Mouse (Mus musculus): ENCODE measurements around the gene Podn. TPM values are rescaled to one million over a fixed set of nuclear protein-coding genes. Genes with fewer than 3 reads are reported as not detected.

Podn gene
- polyA plus RNA-seq, 1 experiment from 2014 or later = not detected

GRCm38 (mm10) chr4:108018241-108018923 lies 77.9 kb downstream of the Podn start:
- WGBS (ENCODE audit: missing documents) = 72% methylated on average over 10 of the region's 10 CpGs

DNA sequence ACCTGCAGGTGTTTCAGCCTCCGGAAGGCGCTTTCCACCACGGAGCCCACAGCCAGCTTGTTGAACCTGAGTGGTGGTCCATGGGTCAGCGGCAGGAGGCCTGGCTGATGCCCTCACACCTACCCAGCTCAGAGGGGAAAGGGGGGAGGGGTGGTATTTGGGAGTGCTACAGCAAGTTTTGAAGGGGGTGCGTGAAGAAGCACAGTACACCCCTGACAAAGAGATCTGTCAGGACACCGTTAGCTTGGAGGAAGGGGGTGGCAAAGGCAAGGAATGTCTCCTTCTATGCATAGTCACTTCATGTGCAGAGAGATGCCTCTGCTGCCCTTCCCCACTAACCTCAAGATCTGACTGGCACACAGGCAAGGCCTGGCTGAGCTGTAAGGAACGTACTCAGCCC lies 78.4 kb downstream of the Podn start:
- H3K4me3 ChIP-seq (ENCODE audit: inconsistent target) = no peak overlapping the region
- 89% methylated on average over 7 of the region's 7 CpGs for WGBS (ENCODE audit: missing documents)
- H3K36me3 ChIP-seq (ENCODE audit: inconsistent target) = no peaks in the 10 kb centered on the region
- H3K79me2 ChIP-seq (ENCODE audit: inconsistent target) = no peaks in the 10 kb centered on the region
- H3K27ac ChIP-seq = no peak overlapping the region

More at GRCm38 (mm10) chr4:108018241-108018923, 77.9 kb downstream of the Podn start:
- Histone ChIP-seq H3K79me2 (ENCODE audit: inconsistent target) (no peaks in the 10 kb centered on the region), H3K4me3 (ENCODE audit: inconsistent target) (no peak overlapping the region), H3K36me3 (ENCODE audit: inconsistent target) (no peaks in the 10 kb centered on the region), H3K27ac (no peak overlapping the region)

GRCm38 (mm10) chr4:108016321-108016720 lies 79.9 kb downstream of the Podn start:
- Histone ChIP-seq H3K79me2 (ENCODE audit: inconsistent target) (no peaks in the 10 kb centered on the region), H3K36me3 (ENCODE audit: inconsistent target) (no peaks in the 10 kb centered on the region), H3K27ac (no peak overlapping the region), H3K4me3 (ENCODE audit: inconsistent target) (no peak overlapping the region)
- WGBS (ENCODE audit: missing documents) = 96% methylated on average over 3 of the region's 3 CpGs

- no peaks in the 10 kb centered on the region for H3K36me3 ChIP-seq (ENCODE audit: inconsistent target)
- 75% methylated on average over 14 of the region's 14 CpGs for WGBS (ENCODE audit: missing documents)
- H3K27ac ChIP-seq = no peak overlapping the region
- no peak overlapping the region for H3K4me3 ChIP-seq (ENCODE audit: inconsistent target)
- no peaks in the 10 kb centered on the region for H3K79me2 ChIP-seq (ENCODE audit: inconsistent target)
Measured at GRCm38 (mm10) chr4:108015067-108015765, 81.0 kb downstream of the Podn start.

DNA sequence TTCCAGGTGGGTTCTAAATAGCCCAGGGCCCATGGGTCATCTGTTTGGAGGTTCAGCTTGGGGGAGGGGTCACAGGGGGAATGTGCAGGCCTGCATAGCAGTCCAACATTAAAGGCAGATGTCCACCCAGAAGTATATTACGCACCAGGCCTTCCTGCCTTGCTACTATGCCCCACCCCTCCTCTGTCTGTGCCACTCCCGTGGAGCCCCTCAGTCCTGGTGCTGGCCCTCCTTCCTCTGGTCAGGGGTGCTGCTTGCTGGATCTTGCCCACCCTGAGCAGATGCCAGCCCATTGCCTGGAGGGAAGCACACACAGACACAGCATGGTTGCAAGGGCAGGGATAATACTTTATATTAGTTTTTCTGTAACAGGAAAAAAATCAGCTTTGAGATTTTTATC lies 81.8 kb downstream of the Podn start:
- WGBS (ENCODE audit: missing documents) = 67% methylated on average over 2 of the region's 2 CpGs
- Histone ChIP-seq H3K27ac (no peak overlapping the region), H3K79me2 (ENCODE audit: inconsistent target) (no peaks in the 10 kb centered on the region)

GRCm38 (mm10) chr4:108008541-108008940 lies 87.7 kb downstream of the Podn start:
- WGBS (ENCODE audit: missing documents) = 81% methylated on average over 6 of the region's 8 CpGs
- Histone ChIP-seq H3K27ac (no peak overlapping the region), H3K4me3 (ENCODE audit: inconsistent target) (no peak overlapping the region), H3K79me2 (ENCODE audit: inconsistent target) (no peaks in the 10 kb centered on the region), H3K36me3 (ENCODE audit: inconsistent target) (no peaks in the 10 kb centered on the region)

More for the DNA sequence above, 81.8 kb downstream of the Podn start:
- no peaks in the 10 kb centered on the region for H3K36me3 ChIP-seq (ENCODE audit: inconsistent target)
- no peak overlapping the region for H3K4me3 ChIP-seq (ENCODE audit: inconsistent target)

DNA sequence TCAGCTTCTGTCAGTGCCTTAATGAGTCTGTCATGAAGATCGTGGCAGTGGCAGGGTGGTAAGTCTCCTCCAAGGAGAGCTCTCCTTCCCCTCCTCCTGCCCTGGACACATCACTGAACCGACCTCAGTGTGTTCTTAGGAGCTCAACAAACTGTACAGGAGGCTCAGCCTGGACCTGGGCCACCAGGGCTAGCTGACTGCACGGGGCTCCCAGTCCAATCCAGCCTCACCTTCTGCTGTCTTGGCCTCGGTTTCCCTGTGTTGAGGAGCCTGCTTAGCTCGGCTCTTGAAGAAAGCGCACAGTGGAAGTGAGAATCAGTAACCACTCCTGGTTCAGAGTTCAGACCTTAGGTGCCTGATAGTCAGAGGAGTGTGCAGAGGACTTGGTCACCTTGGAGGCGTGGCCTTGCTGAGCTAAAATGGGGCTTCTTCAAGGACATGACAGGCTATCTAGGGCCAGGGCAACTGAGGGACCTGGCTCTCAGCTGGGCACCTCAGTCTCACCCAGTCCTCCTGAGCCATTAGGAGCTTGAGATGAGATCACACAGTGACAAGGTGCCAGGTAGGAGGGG lies 88.6 kb downstream of the Podn start:
- no peak overlapping the region for H3K4me3 ChIP-seq (ENCODE audit: inconsistent target)
- no peak overlapping the region for H3K27ac ChIP-seq
- 87% methylated on average over 7 of the region's 7 CpGs for WGBS (ENCODE audit: missing documents)
- H3K79me2 ChIP-seq (ENCODE audit: inconsistent target) = no peaks in the 10 kb centered on the region
- H3K36me3 ChIP-seq (ENCODE audit: inconsistent target) = no peaks in the 10 kb centered on the region

DNA sequence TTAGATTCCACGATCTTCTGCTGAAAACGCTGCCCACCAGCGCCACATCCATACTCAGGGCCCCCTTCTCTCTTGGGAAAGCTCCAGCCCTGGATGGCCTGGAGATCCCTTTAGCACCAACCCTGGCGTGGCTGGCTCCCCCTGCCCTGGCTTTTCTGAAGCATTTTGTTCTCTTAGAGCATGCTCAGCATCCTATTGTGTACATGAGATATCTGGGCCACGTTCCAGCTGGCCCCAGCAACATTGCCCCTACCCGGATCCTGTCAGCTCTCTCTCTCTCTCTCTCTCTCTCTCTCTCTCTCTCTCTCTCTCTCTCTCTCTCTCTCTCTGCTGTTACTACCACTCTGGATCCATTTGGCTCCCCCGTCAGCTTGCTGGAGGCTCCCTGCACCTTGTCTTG lies 90.9 kb downstream of the Podn start:
- no peak overlapping the region for H3K27ac ChIP-seq
- H3K79me2 ChIP-seq (ENCODE audit: inconsistent target) = no peaks in the 10 kb centered on the region
- H3K4me3 ChIP-seq (ENCODE audit: inconsistent target) = no peak overlapping the region
- no peaks in the 10 kb centered on the region for H3K36me3 ChIP-seq (ENCODE audit: inconsistent target)
- 80% methylated on average over 6 of the region's 7 CpGs for WGBS (ENCODE audit: missing documents)

DNA sequence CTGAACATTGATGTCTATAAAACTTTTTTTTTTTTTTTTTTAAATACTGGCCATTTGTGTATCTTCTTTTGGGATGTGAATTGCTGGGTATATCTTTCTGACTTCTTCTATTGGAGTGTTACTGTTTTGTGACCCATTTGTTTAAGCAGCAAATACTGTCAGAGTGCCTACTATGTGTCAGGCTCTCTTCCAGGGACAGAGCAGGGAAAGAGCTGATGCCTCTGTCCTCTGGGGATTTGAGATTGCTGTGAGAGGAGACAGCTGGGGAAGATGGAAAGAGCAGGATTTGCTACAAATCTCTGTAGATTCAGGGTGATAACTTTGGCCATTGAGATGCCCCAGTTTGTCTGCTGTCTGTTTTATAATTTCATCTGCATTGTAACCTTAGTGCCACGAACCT lies 96.9 kb downstream of the Podn start:
- no peaks in the 10 kb centered on the region for H3K79me2 ChIP-seq (ENCODE audit: inconsistent target)
- WGBS (ENCODE audit: missing documents) = 67% methylated on average over 1 of the region's 1 CpGs
- H3K4me3 ChIP-seq (ENCODE audit: inconsistent target) = no peak overlapping the region
- H3K27ac ChIP-seq = no peak overlapping the region
- no peaks in the 10 kb centered on the region for H3K36me3 ChIP-seq (ENCODE audit: inconsistent target)

GRCm38 (mm10) chr4:107998641-107999332 lies 97.5 kb downstream of the Podn start:
- Histone ChIP-seq H3K27ac (no peak overlapping the region), H3K79me2 (ENCODE audit: inconsistent target) (no peaks in the 10 kb centered on the region), H3K4me3 (ENCODE audit: inconsistent target) (no peak overlapping the region), H3K36me3 (ENCODE audit: inconsistent target) (no peaks in the 10 kb centered on the region)
- 77% methylated on average over 11 of the region's 11 CpGs for WGBS (ENCODE audit: missing documents)

GRCm38 (mm10) chr4:107996418-107996986 lies 99.7 kb downstream of the Podn start:
- Histone ChIP-seq H3K36me3 (ENCODE audit: inconsistent target) (no peaks in the 10 kb centered on the region), H3K27ac (no peak overlapping the region), H3K79me2 (ENCODE audit: inconsistent target) (no peaks in the 10 kb centered on the region), H3K4me3 (ENCODE audit: inconsistent target) (no peak overlapping the region)
- 96% methylated on average over 9 of the region's 9 CpGs for WGBS (ENCODE audit: missing documents)

GRCm38 (mm10) chr4:107995727-107996126 lies 100.5 kb downstream of the Podn start:
- 89% methylated on average over 6 of the region's 6 CpGs for whole genome bisulfite sequencing (ENCODE audit: missing documents)
- H3K36me3 ChIP-seq (ENCODE audit: inconsistent target) = no peaks in the 10 kb centered on the region
- H3K27ac ChIP-seq = no peak overlapping the region
- no peak overlapping the region for H3K4me3 ChIP-seq (ENCODE audit: inconsistent target)
- H3K79me2 ChIP-seq (ENCODE audit: inconsistent target) = no peaks in the 10 kb centered on the region

GRCm38 (mm10) chr4:107995011-107995410 lies 101.2 kb downstream of the Podn start:
- 96% methylated on average over 6 of the region's 6 CpGs for WGBS (ENCODE audit: missing documents)
- H3K36me3 ChIP-seq (ENCODE audit: inconsistent target) = no peaks in the 10 kb centered on the region

DNA sequence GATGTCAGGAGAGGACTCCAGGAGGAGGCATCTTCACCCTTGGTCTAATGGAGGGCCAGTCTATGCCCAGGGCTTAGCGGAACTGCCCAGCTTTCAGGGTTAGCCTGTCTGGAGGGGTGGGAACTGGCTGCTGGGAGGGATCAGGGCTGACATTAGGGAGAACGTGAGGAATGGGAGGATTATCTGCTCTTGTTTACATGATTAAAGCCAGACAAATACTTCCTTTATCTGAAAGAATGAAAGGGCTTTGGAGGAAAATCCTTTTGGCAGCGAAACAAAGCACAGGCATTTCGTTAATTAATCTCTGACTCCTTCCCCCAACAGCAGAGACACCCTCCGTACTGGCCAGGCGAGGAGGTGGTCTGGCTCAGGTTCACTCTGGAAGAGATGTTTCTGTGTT lies 104.4 kb downstream of the Podn start:
- no peaks in the 10 kb centered on the region for H3K79me2 ChIP-seq (ENCODE audit: inconsistent target)
- no peak overlapping the region for H3K27ac ChIP-seq
- no peaks in the 10 kb centered on the region for H3K36me3 ChIP-seq (ENCODE audit: inconsistent target)
- WGBS (ENCODE audit: missing documents) = 90% methylated on average over 6 of the region's 6 CpGs
- H3K4me3 ChIP-seq (ENCODE audit: inconsistent target) = no peak overlapping the region

More at GRCm38 (mm10) chr4:107995011-107995410, 101.2 kb downstream of the Podn start:
- Histone ChIP-seq H3K27ac (no peak overlapping the region), H3K4me3 (ENCODE audit: inconsistent target) (no peak overlapping the region), H3K79me2 (ENCODE audit: inconsistent target) (no peaks in the 10 kb centered on the region)
